Mouse (Mus musculus): ENCODE measurements around the gene Cgnl1. TPM values are rescaled to one million over a fixed set of nuclear protein-coding genes. Genes with fewer than 3 reads are reported as not detected.

Gene Cgnl1
- total and polyA plus RNA-seq, 2 experiments from 2014 or later: 4.9 to 5.7 TPM

GRCm38 (mm10) chr9:71589771-71590170, 181.6 kb downstream of the Cgnl1 start:
- H3K27ac ChIP-seq (ENCODE audit: low read depth, low read length): no peak overlapping the region
- H3K4me2 ChIP-seq (ENCODE audit: low read depth, low read length, poor library complexity, severe bottlenecking): no peak overlapping the region
- no peak overlapping the region for H3K9ac ChIP-seq (replicated peaks; ENCODE audit: low read length, poor library complexity, severe bottlenecking)
- TF ChIP-seq CTCF (IDR thresholded peaks at IDR 0.05): no peak
- no peak for DNase-seq (ENCODE audit: low spot score)
- no peaks in the 10 kb centered on the region for H3K36me3 ChIP-seq (ENCODE audit: insufficient read depth, low read length)
- H3K4me3 ChIP-seq (ENCODE audit: low read depth, low read length): no peak overlapping the region
- WGBS: 71% methylated on average over 7 of the region's 7 CpGs
- ATAC-seq (ENCODE audit: low FRiP score): no peak
- H3K9me3 ChIP-seq (ENCODE audit: low read length): no peaks in the 10 kb centered on the region
- no peaks in the 10 kb centered on the region for H3K27me3 ChIP-seq (ENCODE audit: insufficient read depth, low read length)
- H3K4me1 ChIP-seq (ENCODE audit: insufficient read depth, low read length): no peaks in the 10 kb centered on the region

- TF ChIP-seq CTCF (IDR thresholded peaks at IDR 0.05): no peak
- H3K36me3 ChIP-seq (ENCODE audit: insufficient read depth, low read length): no peaks in the 10 kb centered on the region
- no peak overlapping the region for H3K27ac ChIP-seq (ENCODE audit: low read depth, low read length)
- no peak overlapping the region for H3K4me2 ChIP-seq (ENCODE audit: low read depth, low read length, poor library complexity, severe bottlenecking)
- H3K9ac ChIP-seq (replicated peaks; ENCODE audit: low read length, poor library complexity, severe bottlenecking): no peak overlapping the region
- 72% methylated on average over 2 of the region's 2 CpGs for WGBS
- H3K4me1 ChIP-seq (ENCODE audit: insufficient read depth, low read length): no peaks in the 10 kb centered on the region
- no peak overlapping the region for H3K4me3 ChIP-seq (ENCODE audit: low read depth, low read length)
- H3K9me3 ChIP-seq (ENCODE audit: low read length): no peaks in the 10 kb centered on the region
- ATAC-seq (ENCODE audit: low FRiP score) (no peak), DNase-seq (ENCODE audit: low spot score) (no peak)
- no peaks in the 10 kb centered on the region for H3K27me3 ChIP-seq (ENCODE audit: insufficient read depth, low read length)
These were observed 182.3 kb downstream of the Cgnl1 start for GRCm38 (mm10) chr9:71588930-71589592.

- no peak overlapping the region for H3K4me3 ChIP-seq (ENCODE audit: low read depth, low read length)
- no peak overlapping the region for H3K4me2 ChIP-seq (ENCODE audit: low read depth, low read length, poor library complexity, severe bottlenecking)
- H3K36me3 ChIP-seq (ENCODE audit: insufficient read depth, low read length): no peaks in the 10 kb centered on the region
- H3K27ac ChIP-seq (ENCODE audit: low read depth, low read length): no peak overlapping the region
- H3K4me1 ChIP-seq (ENCODE audit: insufficient read depth, low read length): no peaks in the 10 kb centered on the region
- DNase-seq (ENCODE audit: low spot score): no peak
- H3K9me3 ChIP-seq (ENCODE audit: low read length): no peaks in the 10 kb centered on the region
- TF ChIP-seq CTCF (IDR thresholded peaks at IDR 0.05): no peak
- no peaks in the 10 kb centered on the region for H3K27me3 ChIP-seq (ENCODE audit: insufficient read depth, low read length)
- WGBS: 63% methylated on average over 3 of the region's 3 CpGs
- no peak overlapping the region for H3K9ac ChIP-seq (replicated peaks; ENCODE audit: low read length, poor library complexity, severe bottlenecking)
- ATAC-seq (ENCODE audit: low FRiP score): no peak
These were observed 185.0 kb downstream of the Cgnl1 start for GRCm38 (mm10) chr9:71586408-71586807.

GRCm38 (mm10) chr9:71582771-71583170, 188.6 kb downstream of the Cgnl1 start:
- no peak for TF ChIP-seq CTCF (IDR thresholded peaks at IDR 0.05)

GRCm38 (mm10) chr9:71578896-71579564, 192.4 kb downstream of the Cgnl1 start:
- H3K4me3 ChIP-seq (ENCODE audit: low read depth, low read length): no peak overlapping the region
- no peak overlapping the region for H3K27ac ChIP-seq (ENCODE audit: low read depth, low read length)
- no peaks in the 10 kb centered on the region for H3K27me3 ChIP-seq (ENCODE audit: insufficient read depth, low read length)
- H3K4me2 ChIP-seq (ENCODE audit: low read depth, low read length, poor library complexity, severe bottlenecking): no peak overlapping the region
- 58% methylated on average over 7 of the region's 7 CpGs for WGBS
- H3K9ac ChIP-seq (replicated peaks; ENCODE audit: low read length, poor library complexity, severe bottlenecking): no peak overlapping the region
- H3K4me1 ChIP-seq (ENCODE audit: insufficient read depth, low read length): no peaks in the 10 kb centered on the region
- peak; percentile 64 for DNase-seq (ENCODE audit: low spot score)
- no peak for TF ChIP-seq CTCF (IDR thresholded peaks at IDR 0.05)
- H3K36me3 ChIP-seq (ENCODE audit: insufficient read depth, low read length): no peaks in the 10 kb centered on the region
- no peak for ATAC-seq (ENCODE audit: low FRiP score)
- no peaks in the 10 kb centered on the region for H3K9me3 ChIP-seq (ENCODE audit: low read length)

More at GRCm38 (mm10) chr9:71582771-71583170, 188.6 kb downstream of the Cgnl1 start:
- no peak for ATAC-seq (ENCODE audit: low FRiP score)
- Histone ChIP-seq H3K4me3 (ENCODE audit: low read depth, low read length) (no peak overlapping the region), H3K27ac (ENCODE audit: low read depth, low read length) (no peak overlapping the region), H3K4me1 (ENCODE audit: insufficient read depth, low read length) (no peaks in the 10 kb centered on the region), H3K36me3 (ENCODE audit: insufficient read depth, low read length) (no peaks in the 10 kb centered on the region), H3K9me3 (ENCODE audit: low read length) (no peaks in the 10 kb centered on the region), H3K27me3 (ENCODE audit: insufficient read depth, low read length) (no peaks in the 10 kb centered on the region), H3K4me2 (ENCODE audit: low read depth, low read length, poor library complexity, severe bottlenecking) (no peak overlapping the region), H3K9ac (replicated peaks; ENCODE audit: low read length, poor library complexity, severe bottlenecking) (no peak overlapping the region)
- 76% methylated on average over 1 of the region's 1 CpGs for WGBS
- no peak for DNase-seq (ENCODE audit: low spot score)

Other genes with a start within 250 kb of the Cgnl1 start
- 0.99 and 1.4 TPM in 2 replicates for gene Myzap, start 179.2 kb downstream of the Cgnl1 start, total RNA-seq (2014; rRNA removed)
- gene Myzap, start 179.2 kb downstream of the Cgnl1 start, polyA plus RNA-seq (2015; fragmentation: Nextera tagmentation; extraction: Ambion mirVana): 1.9 and 2.1 TPM in 2 replicates

Measured in midbrain, postnatal 0 days (tissue).